Mouse (Mus musculus) embryonic facial prominence, embryonic 11.5 days (tissue): Measurements from ENCODE around the gene Glcci1. TPM values are rescaled to one million over a fixed set of nuclear protein-coding genes. Genes with fewer than 3 reads are reported as not detected.

Experiments used
- ATAC-seq: fragments of 200-750 bp; cut with Nextera tagmentation; replicated peaks from 2 replicates; pipeline ENCODE4 v1.8.0; 2017; ENCODE audit warnings: low read depth; ENCODE audit not compliant: insufficient number of reproducible peaks, low FRiP score, low TSS enrichment
- DNase-seq: peaks from one replicate; pipeline ENCODE4 v3.0.0-alpha.2; 2015; ENCODE audit warnings: low spot score
- H3K27ac ChIP-seq: fragments of 300-500 bp; sonication (generic); replicated peaks from 2 replicates; pipeline ENCODE4 v1.5.1; 2014; ENCODE audit warnings: mild to moderate bottlenecking, low read depth, low read length, control low read depth
- H3K27me3 ChIP-seq: fragments of 300-500 bp; sonication (generic); 2 replicates; pipeline ENCODE4 v1.6.1; 2014; ENCODE audit warnings: mild to moderate bottlenecking, low read length, moderate library complexity, mixed read lengths; ENCODE audit not compliant: control insufficient read depth, insufficient read depth
- H3K36me3 ChIP-seq: fragments of 300-500 bp; sonication (generic); replicated peaks from 2 replicates; pipeline ENCODE4 v1.6.1; 2014; ENCODE audit warnings: low read depth, mild to moderate bottlenecking, low read length, moderate library complexity, mixed read lengths; ENCODE audit not compliant: control insufficient read depth, insufficient read depth
- H3K4me1 ChIP-seq: fragments of 300-500 bp; sonication (generic); 2 replicates; pipeline ENCODE4 v1.6.1; 2014; ENCODE audit warnings: low read length, mixed read lengths; ENCODE audit not compliant: control insufficient read depth, insufficient read depth
- H3K4me2 ChIP-seq: fragments of 300-500 bp; sonication (generic); 2 replicates; pipeline ENCODE4 v1.6.1; 2014; ENCODE audit warnings: low read depth, mild to moderate bottlenecking, control low read depth, low read length, moderate library complexity
- H3K4me3 ChIP-seq: fragments of 300-500 bp; sonication (generic); 2 replicates; pipeline ENCODE4 v1.5.1; 2014; ENCODE audit warnings: low read depth, low read length, control low read depth
- H3K9ac ChIP-seq: fragments of 300-500 bp; sonication (generic); replicated peaks from 2 replicates; pipeline ENCODE4 v1.6.1; 2014; ENCODE audit warnings: mild to moderate bottlenecking, control low read depth, low read length
- H3K9me3 ChIP-seq: fragments of 300-500 bp; sonication (generic); replicated peaks from 2 replicates; pipeline ENCODE4 v1.6.1; 2016; ENCODE audit warnings: mild to moderate bottlenecking, low read length, inconsistent platforms, mixed read lengths; ENCODE audit not compliant: control insufficient read depth
- WGBS: fragments of 180-500 bp; shearing (Covaris S2); extraction: QIAGEN DNeasy Blood & Tissue Kit; methylation state at CpG from one replicate; pipeline ENCODE4 v1.1.7; 2014; 5-methylcytosine and 5-hydroxymethylcytosine counted together
- polyA plus RNA-seq: library from polyadenylated mRNA; unstranded; fragments of >200 nt; fragmentation: Nextera tagmentation; extraction: Ambion mirVana; gene quantifications from 2 replicates; pipeline ENCODE4 v1.2.1, GENCODE M21; 2014

The Glcci1 gene
- polyA plus RNA-seq, 1 experiment from 2014 or later, result 15.4 TPM

- WGBS, result 93% methylated on average over 9 of the region's 9 CpGs
- Histone ChIP-seq H3K9me3 (no peaks in the 10 kb centered on the region), H3K4me2 (no peak overlapping the region), H3K27ac (no peak overlapping the region), H3K27me3 (no peaks in the 10 kb centered on the region), H3K36me3 (no peaks in the 10 kb centered on the region), H3K4me1 (no peaks in the 10 kb centered on the region), H3K4me3 (no peak overlapping the region), H3K9ac (no peak overlapping the region)
- no peak for ATAC-seq
- no peak for DNase-seq
These were observed 73.0 kb downstream of the Glcci1 start for GRCm38 (mm10) chr6:8582377-8582776.

DNA sequence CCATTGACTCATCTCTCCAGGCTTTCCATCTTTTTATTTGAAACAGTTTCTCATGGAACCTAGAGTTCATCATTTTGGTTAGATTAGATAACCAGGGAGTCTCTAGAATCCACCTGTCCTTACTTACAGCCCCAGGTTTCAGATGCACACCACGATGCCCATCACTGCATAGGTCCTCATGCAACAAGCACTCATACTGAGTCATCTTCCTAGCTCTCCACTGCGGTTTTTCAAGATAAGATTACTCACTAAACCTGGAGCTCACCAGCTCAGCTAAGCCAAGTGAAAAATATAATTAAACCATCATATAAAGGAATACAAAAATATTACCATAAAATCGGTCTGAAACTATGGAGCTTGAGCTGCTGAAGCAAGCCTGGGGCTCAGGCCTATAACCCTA lies 74.5 kb downstream of the Glcci1 start:
- Histone ChIP-seq H3K36me3 (no peaks in the 10 kb centered on the region; the same call in 1 of the 2 replicates), H3K4me2 (no peak overlapping the region), H3K4me3 (no peak overlapping the region), H3K27me3 (no peaks in the 10 kb centered on the region), H3K27ac (no peak overlapping the region), H3K9me3 (no peaks in the 10 kb centered on the region), H3K4me1 (no peaks in the 10 kb centered on the region), H3K9ac (no peak overlapping the region)
- WGBS, result 90% methylated on average over 3 of the region's 3 CpGs
- ATAC-seq, result no peak
- no peak for DNase-seq

- Histone ChIP-seq H3K4me3 (no peak overlapping the region), H3K9ac (no peak overlapping the region), H3K27me3 (no peaks in the 10 kb centered on the region), H3K27ac (no peak overlapping the region), H3K9me3 (no peaks in the 10 kb centered on the region), H3K36me3 (no peaks in the 10 kb centered on the region; the same call in 1 of the 2 replicates), H3K4me1 (no peaks in the 10 kb centered on the region), H3K4me2 (no peak overlapping the region)
- ATAC-seq (no peak), DNase-seq (no peak)
- 92% methylated on average over 9 of the region's 9 CpGs for WGBS
These were observed 82.3 kb downstream of the Glcci1 start for GRCm38 (mm10) chr6:8591665-8592064.

GRCm38 (mm10) chr6:8617369-8617768 lies 108.0 kb downstream of the Glcci1 start:
- Histone ChIP-seq H3K27me3 (no peaks in the 10 kb centered on the region), H3K4me3 (no peak overlapping the region), H3K9ac (no peak overlapping the region), H3K4me1 (no peaks in the 10 kb centered on the region), H3K36me3 (no peaks in the 10 kb centered on the region), H3K27ac (no peak overlapping the region), H3K9me3 (no peaks in the 10 kb centered on the region), H3K4me2 (no peak overlapping the region)
- 75% methylated on average over 2 of the region's 2 CpGs for WGBS
- ATAC-seq (no peak), DNase-seq (no peak)

DNA sequence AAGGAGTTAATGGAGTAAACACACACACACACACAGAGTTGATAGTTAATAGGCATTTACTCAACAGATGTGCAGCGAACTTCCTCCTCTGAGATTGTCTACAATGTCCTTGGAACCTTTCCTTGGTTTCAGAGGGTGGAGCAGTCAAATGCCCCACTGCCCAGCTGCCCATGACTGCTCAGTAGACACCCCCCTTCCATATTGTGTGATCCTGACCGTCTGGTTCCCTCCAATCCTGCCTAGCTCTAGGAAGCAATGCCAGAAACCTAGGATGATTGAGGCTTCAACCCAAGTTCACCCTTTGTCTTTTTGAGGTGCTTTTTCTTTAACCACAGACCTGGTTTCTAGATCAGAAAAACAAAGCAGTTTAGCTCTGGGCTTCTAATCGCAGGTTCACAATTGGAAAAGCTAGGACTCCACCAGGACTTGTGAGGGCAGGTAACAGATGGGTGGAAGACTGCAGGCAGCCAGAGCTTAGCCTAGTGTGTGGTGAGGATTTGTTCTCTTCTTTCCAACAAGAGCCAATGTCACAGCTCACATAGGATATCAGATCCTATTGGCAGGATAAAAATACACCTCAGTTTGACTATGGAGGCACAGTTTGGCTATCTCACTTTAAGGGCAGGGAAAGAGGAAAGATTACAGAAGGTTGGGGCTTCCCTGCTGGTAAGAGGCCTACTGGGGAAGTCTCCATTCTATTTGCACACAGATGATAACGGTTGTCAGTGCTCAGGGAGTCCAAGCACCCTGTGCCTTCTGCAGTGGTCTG lies 110.4 kb downstream of the Glcci1 start:
- Histone ChIP-seq H3K36me3 (no peaks in the 10 kb centered on the region), H3K4me3 (no peak overlapping the region), H3K9ac (no peak overlapping the region), H3K27ac (no peak overlapping the region), H3K9me3 (no peaks in the 10 kb centered on the region), H3K4me2 (no peak overlapping the region), H3K4me1 (no peaks in the 10 kb centered on the region), H3K27me3 (no peaks in the 10 kb centered on the region)
- DNase-seq (no peak), ATAC-seq (no peak)
- 83% methylated on average over 4 of the region's 4 CpGs for WGBS

- 79% methylated on average over 3 of the region's 3 CpGs for WGBS
- Histone ChIP-seq H3K36me3 (no peaks in the 10 kb centered on the region), H3K4me3 (no peak overlapping the region), H3K4me2 (no peak overlapping the region), H3K9me3 (no peaks in the 10 kb centered on the region), H3K27ac (no peak overlapping the region), H3K27me3 (no peaks in the 10 kb centered on the region), H3K9ac (no peak overlapping the region), H3K4me1 (no peaks in the 10 kb centered on the region)
- DNase-seq, result no peak
- ATAC-seq, result no peak
These were observed 113.6 kb downstream of the Glcci1 start for GRCm38 (mm10) chr6:8623045-8623444.

GRCm38 (mm10) chr6:8628226-8628625 lies 118.8 kb downstream of the Glcci1 start:
- H3K27ac ChIP-seq, result no peak overlapping the region

DNA sequence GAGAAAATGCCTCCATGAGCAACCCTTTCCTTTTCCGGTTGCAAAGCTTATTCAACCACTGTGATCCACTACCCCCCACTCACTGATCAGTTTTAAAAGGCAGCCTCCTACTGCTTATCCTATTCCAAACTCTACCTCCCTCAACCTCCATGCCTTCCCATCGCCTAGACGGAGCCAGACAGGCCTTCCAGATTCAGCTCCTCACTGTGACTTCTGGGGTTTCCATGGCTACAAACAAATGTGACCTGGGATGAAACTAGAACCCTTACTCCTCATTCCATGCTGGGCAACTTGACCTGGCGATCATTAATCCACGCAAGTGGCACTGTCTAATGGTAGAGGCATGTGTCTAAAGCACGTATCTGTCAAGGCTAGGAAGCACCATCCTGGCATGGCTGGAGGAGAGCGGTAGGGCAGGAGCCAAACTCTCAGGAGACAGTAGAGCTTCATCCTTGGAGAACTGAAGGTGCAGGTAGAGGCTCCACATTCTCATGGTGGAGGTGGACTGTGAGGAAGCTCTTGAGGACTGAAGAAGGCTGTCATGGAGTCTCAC lies 119.4 kb downstream of the Glcci1 start:
- DNase-seq (no peak), ATAC-seq (no peak)
- H3K27me3 ChIP-seq, result no peaks in the 10 kb centered on the region
- no peak overlapping the region for H3K4me3 ChIP-seq
- H3K4me2 ChIP-seq, result no peak overlapping the region
- no peaks in the 10 kb centered on the region for H3K36me3 ChIP-seq
- WGBS, result 80% methylated on average over 7 of the region's 7 CpGs
- H3K27ac ChIP-seq, result no peak overlapping the region
- no peak overlapping the region for H3K9ac ChIP-seq
- no peaks in the 10 kb centered on the region for H3K9me3 ChIP-seq
- no peaks in the 10 kb centered on the region for H3K4me1 ChIP-seq

More at GRCm38 (mm10) chr6:8628226-8628625, 118.8 kb downstream of the Glcci1 start:
- 85% methylated on average over 8 of the region's 8 CpGs for WGBS
- Histone ChIP-seq H3K9me3 (no peaks in the 10 kb centered on the region), H3K27me3 (no peaks in the 10 kb centered on the region), H3K36me3 (no peaks in the 10 kb centered on the region), H3K4me2 (no peak overlapping the region), H3K4me3 (no peak overlapping the region), H3K4me1 (no peaks in the 10 kb centered on the region), H3K9ac (no peak overlapping the region)
- ATAC-seq, result no peak
- DNase-seq, result no peak
